In the genomic region with DNA sequence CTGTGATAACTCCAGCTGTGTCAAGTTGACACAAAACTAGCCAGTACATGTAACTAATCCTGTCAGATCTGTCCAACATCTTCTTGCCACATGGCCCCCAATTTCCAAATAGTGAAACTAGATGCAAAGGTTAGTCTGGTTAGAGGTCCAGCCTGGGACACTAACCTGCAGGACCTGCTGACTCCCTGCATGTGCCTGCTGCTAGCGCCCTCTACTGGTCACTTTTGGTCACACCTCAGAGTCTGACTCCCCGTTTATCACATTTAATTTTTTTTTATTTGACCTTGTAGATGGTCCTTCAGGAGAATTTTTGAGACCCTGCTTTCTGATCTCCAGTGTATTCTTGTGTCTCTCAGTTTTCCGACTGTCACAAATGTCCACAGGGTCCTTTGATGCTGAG, we compare ENCODE assay signal across 9 mouse cellular contexts. TPM values are rescaled to one million over a fixed set of nuclear protein-coding genes. Genes with fewer than 3 reads are reported as not detected.
DNase-seq lines count a peak whose midpoint lies in the region; ATAC-seq and TF ChIP-seq lines count a peak whose summit lies in the region.
"Had no signal": no experiment of that assay in that cellular context is flagged by ENCODE, and none has a peak within 500 bp of the region (broad histone marks: within the 10 kb centered on the region; RNA-seq: fewer than 3 reads in every experiment).

No protein-coding gene starts in this region.

- H3K4me2 ChIP-seq in forebrain, postnatal 0 days (ENCODE audit: low read depth): no peak overlapping the region
- H3K4me2 ChIP-seq in forebrain, embryonic 15.5 days (replicated peaks): no peak overlapping the region
- H3K4me2 ChIP-seq in heart, postnatal 0 days (ENCODE audit: low read depth, low read length): no peak overlapping the region
- H3K4me2 ChIP-seq in lung, postnatal 0 days (replicated peaks; ENCODE audit: low read depth, low read length): no peak overlapping the region
- H3K4me2 ChIP-seq: limb, embryonic 13.5 days had no signal

- no peak overlapping the region for H3K9ac ChIP-seq in forebrain, postnatal 0 days
- H3K9ac ChIP-seq in forebrain, embryonic 15.5 days (replicated peaks): no peak overlapping the region
- H3K9ac ChIP-seq in heart, postnatal 0 days (replicated peaks; ENCODE audit: low read depth, low read length): no peak overlapping the region
- no peak overlapping the region for H3K9ac ChIP-seq in lung, postnatal 0 days (replicated peaks; ENCODE audit: low read depth)
- H3K9ac ChIP-seq: limb, embryonic 13.5 days had no signal

- no peak for TF ChIP-seq EP300 in heart, postnatal 0 days (IDR thresholded peaks at IDR 0.05; ENCODE audit: low read depth)
- TF ChIP-seq EP300 in lung, postnatal 0 days (IDR thresholded peaks at IDR 0.05): no peak

- TF ChIP-seq POLR2A in cerebellum, adult 2 months (IDR thresholded peaks at IDR 0.05; ENCODE audit: borderline replicate concordance, insufficient read depth, low read length): no peak

- no peak overlapping the region for H3K4me3 ChIP-seq in forebrain, postnatal 0 days (ENCODE audit: low read depth, low read length)
- no peak overlapping the region for H3K4me3 ChIP-seq in forebrain, embryonic 15.5 days
- H3K4me3 ChIP-seq in cerebellum, adult 2 months (replicated peaks; ENCODE audit: insufficient read depth, low read depth, low read length): no peak overlapping the region
- no peak overlapping the region for H3K4me3 ChIP-seq in heart, postnatal 0 days (ENCODE audit: low read depth, low read length)
- no peak overlapping the region for H3K4me3 ChIP-seq in lung, postnatal 0 days (ENCODE audit: low read depth, low read length)
- H3K4me3 ChIP-seq: limb, embryonic 13.5 days had no signal

- no peak for ATAC-seq in forebrain, postnatal 0 days
- ATAC-seq in forebrain, embryonic 15.5 days (replicated peaks): no peak
- no peak for ATAC-seq in heart, postnatal 0 days (ENCODE audit: insufficient read depth, low read depth)
- ATAC-seq in lung, postnatal 0 days: no peak

- TF ChIP-seq CTCF in forebrain, postnatal 0 days (IDR thresholded peaks at IDR 0.05; ENCODE audit: low read depth): peak; percentile 56
- TF ChIP-seq CTCF in cerebellum, adult 2 months (IDR thresholded peaks at IDR 0.05; ENCODE audit: borderline replicate concordance, insufficient read depth, low read depth, low read length): peak; percentile 88
- peak; percentile 65 for TF ChIP-seq CTCF in heart, postnatal 0 days (IDR thresholded peaks at IDR 0.05; ENCODE audit: low read depth)
- peak; percentile 83 for TF ChIP-seq CTCF in lung, postnatal 0 days (IDR thresholded peaks at IDR 0.05)

- H3K9me3 ChIP-seq in forebrain, postnatal 0 days (ENCODE audit: low read length): no peaks in the 10 kb centered on the region
- no peaks in the 10 kb centered on the region for H3K9me3 ChIP-seq in forebrain, embryonic 15.5 days
- no peaks in the 10 kb centered on the region; the same call in 1 of the 2 replicates for H3K9me3 ChIP-seq in heart, postnatal 0 days (replicated peaks; ENCODE audit: control insufficient read depth, low read length)
- H3K9me3 ChIP-seq in lung, postnatal 0 days (ENCODE audit: low read length): no peaks in the 10 kb centered on the region

- peak; percentile 31 for DNase-seq in forebrain, postnatal 0 days
- DNase-seq in right cerebral cortex, adult 18-20 months: peak; percentile 13
- DNase-seq in right cerebral cortex, postnatal 25 days: no peak
- peak; percentile 52 to 64 for DNase-seq in cerebellum, adult 2 months
- DNase-seq in heart, postnatal 0 days (ENCODE audit: low spot score): no peak
- DNase-seq in lung, postnatal 0 days (ENCODE audit: low spot score): peak; percentile 60
- DNase-seq in spleen, postnatal 36 days (ENCODE audit: low spot score in 2 of 2): peak; percentile 47 to 53

- no peaks in the 10 kb centered on the region for H3K4me1 ChIP-seq in forebrain, postnatal 0 days (ENCODE audit: insufficient read depth)
- H3K4me1 ChIP-seq in forebrain, embryonic 15.5 days: no peaks in the 10 kb centered on the region
- no peaks in the 10 kb centered on the region for H3K4me1 ChIP-seq in cerebellum, adult 2 months (ENCODE audit: control insufficient read depth, insufficient read depth, low read length)
- no peaks in the 10 kb centered on the region for H3K4me1 ChIP-seq in heart, postnatal 0 days (ENCODE audit: control insufficient read depth, insufficient read depth)
- H3K4me1 ChIP-seq in lung, postnatal 0 days (ENCODE audit: insufficient read depth, low read depth, low read length): no peaks in the 10 kb centered on the region
- H3K4me1 ChIP-seq: limb, embryonic 13.5 days had no signal

- no peaks in the 10 kb centered on the region for H3K27me3 ChIP-seq in forebrain, postnatal 0 days (ENCODE audit: insufficient read depth, low read length)
- H3K27me3 ChIP-seq in forebrain, embryonic 15.5 days: no peaks in the 10 kb centered on the region
- no peaks in the 10 kb centered on the region for H3K27me3 ChIP-seq in cerebellum, adult 2 months (ENCODE audit: control insufficient read depth, insufficient read depth, low read length)
- no peaks in the 10 kb centered on the region for H3K27me3 ChIP-seq in heart, postnatal 0 days (ENCODE audit: control insufficient read depth, insufficient read depth, low read length)
- no peaks in the 10 kb centered on the region for H3K27me3 ChIP-seq in lung, postnatal 0 days (replicated peaks; ENCODE audit: insufficient read depth, low read length)
- H3K27me3 ChIP-seq: limb, embryonic 13.5 days had no signal

- WGBS in forebrain, postnatal 0 days: 14% methylated on average over 3 of the region's 3 CpGs
- 12% methylated on average over 3 of the region's 3 CpGs for WGBS in forebrain, embryonic 15.5 days
- 13% methylated on average over 3 of the region's 3 CpGs for WGBS in cerebellum, adult 2 months
- whole genome bisulfite sequencing in heart, postnatal 0 days: 11% methylated on average over 3 of the region's 3 CpGs
- 7% methylated on average over 3 of the region's 3 CpGs for WGBS in lung, postnatal 0 days

- no peak overlapping the region for H3K27ac ChIP-seq in forebrain, postnatal 0 days (ENCODE audit: low read depth, low read length)
- no peak overlapping the region for H3K27ac ChIP-seq in forebrain, embryonic 15.5 days (replicated peaks)
- H3K27ac ChIP-seq in cerebellum, adult 2 months (ENCODE audit: insufficient read depth, low read length): no peak overlapping the region
- no peak overlapping the region for H3K27ac ChIP-seq in heart, postnatal 0 days (ENCODE audit: low read depth)
- no peak overlapping the region for H3K27ac ChIP-seq in lung, postnatal 0 days (ENCODE audit: low read length)
- H3K27ac ChIP-seq: limb, embryonic 13.5 days had no signal

- no peaks in the 10 kb centered on the region for H3K36me3 ChIP-seq in forebrain, postnatal 0 days (ENCODE audit: insufficient read depth)
- H3K36me3 ChIP-seq in forebrain, embryonic 15.5 days: no peaks in the 10 kb centered on the region
- H3K36me3 ChIP-seq in heart, postnatal 0 days (replicated peaks; ENCODE audit: control insufficient read depth, insufficient read depth, low read length): no peaks in the 10 kb centered on the region
- no peaks in the 10 kb centered on the region for H3K36me3 ChIP-seq in lung, postnatal 0 days (ENCODE audit: insufficient read depth, low read length)
- H3K36me3 ChIP-seq: limb, embryonic 13.5 days had no signal

RNA-seq across cellular contexts. Expression of a gene that starts 15.7 kb away (rescaled TPM):
- 87.6 and 109 TPM in 2 replicates for total RNA-seq in forebrain, postnatal 0 days (2014; rRNA removed)
- polyA plus RNA-seq in forebrain, postnatal 0 days (2015; fragmentation: Nextera tagmentation; extraction: Ambion mirVana): 58.5 and 65.8 TPM in 2 replicates
- polyA plus RNA-seq in forebrain, embryonic 15.5 days (2015; fragmentation: Nextera tagmentation; extraction: Ambion mirVana): 88.4 and 91.1 TPM in 2 replicates
- 45.7 and 47.9 TPM in 2 replicates for polyA plus RNA-seq in cerebellum, adult 2 months (2012; rRNA removed)
- total RNA-seq in heart, postnatal 0 days (2014; rRNA removed; ENCODE audit: low replicate concordance): 29.8 and 48.5 TPM in 2 replicates
- polyA plus RNA-seq in heart, postnatal 0 days (2015; fragmentation: Nextera tagmentation; extraction: Ambion mirVana): 14.4 and 15.3 TPM in 2 replicates
- 17.7 TPM in 2 replicates for polyA plus RNA-seq in lung, postnatal 0 days (2015; fragmentation: Nextera tagmentation; extraction: Ambion mirVana)

RNA-seq across cellular contexts. Expression of a gene that starts 31.0 kb away (rescaled TPM):
- not detected in 2 replicates for total RNA-seq in forebrain, postnatal 0 days (2014; rRNA removed)
- not detected in 2 replicates for polyA plus RNA-seq in forebrain, postnatal 0 days (2015; fragmentation: Nextera tagmentation; extraction: Ambion mirVana)
- not detected in 2 replicates for polyA plus RNA-seq in forebrain, embryonic 15.5 days (2015; fragmentation: Nextera tagmentation; extraction: Ambion mirVana)
- polyA plus RNA-seq in cerebellum, adult 2 months (2012; rRNA removed): not detected in 2 replicates
- not detected in 2 replicates for total RNA-seq in heart, postnatal 0 days (2014; rRNA removed; ENCODE audit: low replicate concordance)
- 0.05 TPM in 1 of 2 replicates, not detected in the other for polyA plus RNA-seq in heart, postnatal 0 days (2015; fragmentation: Nextera tagmentation; extraction: Ambion mirVana)
- polyA plus RNA-seq in lung, postnatal 0 days (2015; fragmentation: Nextera tagmentation; extraction: Ambion mirVana): not detected in 2 replicates
- polyA plus RNA-seq: limb, embryonic 13.5 days had no signal

RNA-seq across cellular contexts. Expression of a gene that starts 39.2 kb away (rescaled TPM):
- 105 and 109 TPM in 2 replicates for total RNA-seq in forebrain, postnatal 0 days (2014; rRNA removed)
- 159 and 185 TPM in 2 replicates for polyA plus RNA-seq in forebrain, postnatal 0 days (2015; fragmentation: Nextera tagmentation; extraction: Ambion mirVana)
- 162 and 175 TPM in 2 replicates for polyA plus RNA-seq in forebrain, embryonic 15.5 days (2015; fragmentation: Nextera tagmentation; extraction: Ambion mirVana)
- 167 and 175 TPM in 2 replicates for polyA plus RNA-seq in cerebellum, adult 2 months (2012; rRNA removed)
- total RNA-seq in heart, postnatal 0 days (2014; rRNA removed; ENCODE audit: low replicate concordance): 116 and 186 TPM in 2 replicates
- polyA plus RNA-seq in heart, postnatal 0 days (2015; fragmentation: Nextera tagmentation; extraction: Ambion mirVana): 119 and 124 TPM in 2 replicates
- 62.5 and 71.1 TPM in 2 replicates for polyA plus RNA-seq in lung, postnatal 0 days (2015; fragmentation: Nextera tagmentation; extraction: Ambion mirVana)

RNA-seq across cellular contexts. Expression of a gene that starts 46.2 kb away (rescaled TPM):
- 44.2 and 50.7 TPM in 2 replicates for total RNA-seq in forebrain, postnatal 0 days (2014; rRNA removed)
- 52.2 and 56.4 TPM in 2 replicates for polyA plus RNA-seq in forebrain, postnatal 0 days (2015; fragmentation: Nextera tagmentation; extraction: Ambion mirVana)
- 43.7 and 46.2 TPM in 2 replicates for polyA plus RNA-seq in forebrain, embryonic 15.5 days (2015; fragmentation: Nextera tagmentation; extraction: Ambion mirVana)
- 56.7 and 70.4 TPM in 2 replicates for polyA plus RNA-seq in cerebellum, adult 2 months (2012; rRNA removed)
- total RNA-seq in heart, postnatal 0 days (2014; rRNA removed; ENCODE audit: low replicate concordance): 85.1 and 96.2 TPM in 2 replicates
- 83.8 and 89.1 TPM in 2 replicates for polyA plus RNA-seq in heart, postnatal 0 days (2015; fragmentation: Nextera tagmentation; extraction: Ambion mirVana)
- polyA plus RNA-seq in lung, postnatal 0 days (2015; fragmentation: Nextera tagmentation; extraction: Ambion mirVana): 31.3 and 35.3 TPM in 2 replicates

RNA-seq across cellular contexts. Expression of a gene that starts 48.9 kb away (rescaled TPM):
- total RNA-seq in forebrain, postnatal 0 days (2014; rRNA removed): not detected in 2 replicates
- polyA plus RNA-seq in forebrain, postnatal 0 days (2015; fragmentation: Nextera tagmentation; extraction: Ambion mirVana): not detected in 2 replicates
- polyA plus RNA-seq in forebrain, embryonic 15.5 days (2015; fragmentation: Nextera tagmentation; extraction: Ambion mirVana): 0.45 and 0.55 TPM in 2 replicates
- 0.41 TPM in 1 of 2 replicates, not detected in the other for polyA plus RNA-seq in cerebellum, adult 2 months (2012; rRNA removed)
- not detected in 2 replicates for total RNA-seq in heart, postnatal 0 days (2014; rRNA removed; ENCODE audit: low replicate concordance)
- polyA plus RNA-seq in heart, postnatal 0 days (2015; fragmentation: Nextera tagmentation; extraction: Ambion mirVana): 0.27 TPM in 2 replicates
- 0.37 TPM in 1 of 2 replicates, not detected in the other for polyA plus RNA-seq in lung, postnatal 0 days (2015; fragmentation: Nextera tagmentation; extraction: Ambion mirVana)
- polyA plus RNA-seq: limb, embryonic 13.5 days had no signal

Comparison
In these comparisons a context has a peak if more than half of its experiments do, and no peak if none do; other contexts are left out.
1. DNase-seq: peak in forebrain, postnatal 0 days (single experiment), right cerebral cortex, adult 18-20 months (single experiment), cerebellum, adult 2 months (2 of 2), lung, postnatal 0 days (single experiment) and spleen, postnatal 36 days (2 of 2); none in right cerebral cortex, postnatal 25 days (single experiment) and heart, postnatal 0 days (single experiment).
2. Peak in every context shown above with its lines, with median percentiles within 50 percentile points of each other: CTCF ChIP-seq.